10 mouse cellular contexts compared by ENCODE assay signal in the genomic region with DNA sequence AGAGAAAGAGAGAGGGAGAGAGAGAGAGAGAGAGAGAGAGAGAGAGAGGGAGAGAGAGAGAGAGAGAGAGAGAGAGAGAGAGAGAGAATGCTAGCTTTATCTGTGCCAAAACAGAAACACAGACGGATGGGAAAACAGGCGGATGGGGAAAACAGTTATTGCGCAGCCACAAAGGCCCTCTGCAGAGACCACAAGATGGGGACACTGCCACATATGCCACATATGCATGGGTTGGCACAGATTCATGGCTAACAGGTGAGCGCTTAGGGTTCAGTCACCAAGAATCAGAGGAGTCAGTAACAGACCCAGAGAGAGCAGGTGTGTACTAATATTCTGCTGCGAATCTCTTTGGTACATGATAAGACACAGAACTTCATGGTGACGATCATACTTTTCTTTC. TPM values are rescaled to one million over a fixed set of nuclear protein-coding genes. Genes with fewer than 3 reads are reported as not detected.
DNase-seq lines count a peak whose midpoint lies in the region; ATAC-seq lines count a peak whose summit lies in the region.
"Had no signal": no experiment of that assay in that cellular context is flagged by ENCODE, and none has a peak within 500 bp of the region (broad histone marks: within the 10 kb centered on the region; RNA-seq: fewer than 3 reads in every experiment).

No protein-coding gene starts in this region.

- H3K9me3 ChIP-seq in forebrain, embryonic 15.5 days, result no peaks in the 10 kb centered on the region
- H3K9me3 ChIP-seq in forebrain, embryonic 11.5 days (ENCODE audit: control insufficient read depth, low read length), result no peaks in the 10 kb centered on the region
- no peaks in the 10 kb centered on the region for H3K9me3 ChIP-seq in liver, embryonic 12.5 days (replicated peaks)
- H3K9me3 ChIP-seq in embryonic facial prominence, embryonic 15.5 days (replicated peaks), result no peaks in the 10 kb centered on the region

- DNase-seq in forebrain, embryonic 11.5 days (ENCODE audit: low spot score), result no peak
- DNase-seq in liver, result no peak
- no peak for DNase-seq in cerebellum, adult 18-20 months
- no peak for DNase-seq in testis, postnatal 10 days (ENCODE audit: low spot score)
- DNase-seq: layer of hippocampus, adult 9-11 months had no signal

- H3K36me3 ChIP-seq in forebrain, embryonic 15.5 days, result no peaks in the 10 kb centered on the region
- H3K36me3 ChIP-seq in forebrain, embryonic 11.5 days (ENCODE audit: control insufficient read depth, insufficient read depth, low read length), result no peaks in the 10 kb centered on the region; the same call in 1 of the 2 replicates
- no peaks in the 10 kb centered on the region for H3K36me3 ChIP-seq in liver, embryonic 12.5 days
- peaks cover 19% of the 10 kb centered on the region for H3K36me3 ChIP-seq in embryonic facial prominence, embryonic 15.5 days

- ATAC-seq in forebrain, embryonic 15.5 days (replicated peaks), result no peak
- ATAC-seq in forebrain, embryonic 11.5 days (replicated peaks; ENCODE audit: low FRiP score), result no peak
- no peak for ATAC-seq in liver, embryonic 12.5 days
- ATAC-seq in embryonic facial prominence, embryonic 15.5 days (ENCODE audit: insufficient number of reproducible peaks, low FRiP score, low TSS enrichment, low read depth), result no peak
- ATAC-seq in megakaryocyte progenitor cell, adult 5-6 weeks (replicated peaks; ENCODE audit: poor library complexity), result peak; percentile 67

- H3K4me3 ChIP-seq in forebrain, embryonic 15.5 days, result no peak overlapping the region
- no peak overlapping the region for H3K4me3 ChIP-seq in forebrain, embryonic 11.5 days (ENCODE audit: low read depth, low read length)
- H3K4me3 ChIP-seq in liver, embryonic 12.5 days, result no peak overlapping the region
- H3K4me3 ChIP-seq in embryonic facial prominence, embryonic 15.5 days (replicated peaks), result no peak overlapping the region

- H3K27ac ChIP-seq in forebrain, embryonic 15.5 days (replicated peaks), result peak overlapping the region; percentile 46
- H3K27ac ChIP-seq in forebrain, embryonic 11.5 days (ENCODE audit: low read depth, low read length), result no peak overlapping the region
- H3K27ac ChIP-seq in liver, embryonic 12.5 days, result peak overlapping the region; percentile 56
- H3K27ac ChIP-seq in embryonic facial prominence, embryonic 15.5 days (replicated peaks), result peak overlapping the region; percentile 92
- H3K27ac ChIP-seq: liver, embryonic 14.5 days had no signal

- H3K4me2 ChIP-seq in forebrain, embryonic 15.5 days (replicated peaks), result no peak overlapping the region
- H3K4me2 ChIP-seq in forebrain, embryonic 11.5 days (ENCODE audit: low read depth, low read length, severe bottlenecking), result no peak overlapping the region
- H3K4me2 ChIP-seq in liver, embryonic 12.5 days, result peak overlapping the region; percentile 4; the same call in 1 of the 2 replicates
- no peak overlapping the region for H3K4me2 ChIP-seq in embryonic facial prominence, embryonic 15.5 days (replicated peaks)

- no peaks in the 10 kb centered on the region for H3K27me3 ChIP-seq in forebrain, embryonic 15.5 days
- H3K27me3 ChIP-seq in forebrain, embryonic 11.5 days (ENCODE audit: control insufficient read depth, insufficient read depth, low read length), result no peaks in the 10 kb centered on the region
- peaks cover 22% of the 10 kb centered on the region for H3K27me3 ChIP-seq in liver, embryonic 12.5 days (replicated peaks)
- no peaks in the 10 kb centered on the region for H3K27me3 ChIP-seq in embryonic facial prominence, embryonic 15.5 days

- WGBS in forebrain, embryonic 15.5 days, result 60% methylated on average over 6 of the region's 6 CpGs
- WGBS in forebrain, embryonic 11.5 days, result 91% methylated on average over 6 of the region's 6 CpGs
- 37% methylated on average over 6 of the region's 6 CpGs for WGBS in liver, embryonic 12.5 days (ENCODE audit: insufficient replicate concordance)
- 61% methylated on average over 6 of the region's 6 CpGs for WGBS in embryonic facial prominence, embryonic 15.5 days

- peaks cover 21% of the 10 kb centered on the region for H3K4me1 ChIP-seq in forebrain, embryonic 15.5 days
- H3K4me1 ChIP-seq in forebrain, embryonic 11.5 days (replicated peaks; ENCODE audit: control insufficient read depth, insufficient read depth, low read length), result peaks cover 7% of the 10 kb centered on the region; the same call in 1 of the 2 replicates
- H3K4me1 ChIP-seq in liver, embryonic 12.5 days, result peaks cover 63% of the 10 kb centered on the region
- H3K4me1 ChIP-seq in embryonic facial prominence, embryonic 15.5 days, result peaks cover 45% of the 10 kb centered on the region

- H3K9ac ChIP-seq in forebrain, embryonic 15.5 days (replicated peaks), result no peak overlapping the region
- H3K9ac ChIP-seq in forebrain, embryonic 11.5 days (ENCODE audit: low read length), result no peak overlapping the region
- H3K9ac ChIP-seq in liver, embryonic 12.5 days, result no peak overlapping the region; the same call in 1 of the 2 replicates
- no peak overlapping the region for H3K9ac ChIP-seq in embryonic facial prominence, embryonic 15.5 days
- H3K9ac ChIP-seq: liver, embryonic 14.5 days had no signal

RNA-seq across cellular contexts. Expression of gene Axl, which starts 5.8 kb away (rescaled TPM):
- polyA plus RNA-seq in forebrain, embryonic 15.5 days (2015; fragmentation: Nextera tagmentation; extraction: Ambion mirVana), result 16.5 and 17.7 TPM in 2 replicates
- 36.2 and 37.2 TPM in 2 replicates for polyA plus RNA-seq in forebrain, embryonic 11.5 days (2014; fragmentation: Nextera tagmentation; extraction: Ambion mirVana)
- polyA plus RNA-seq in liver, embryonic 12.5 days (2016; fragmentation: Nextera tagmentation; extraction: Ambion mirVana), result 14.1 and 20.1 TPM in 2 replicates
- polyA plus RNA-seq in embryonic facial prominence, embryonic 15.5 days (2015; fragmentation: Nextera tagmentation; extraction: Ambion mirVana), result 112 and 124 TPM in 2 replicates
- total RNA-seq in megakaryocyte progenitor cell, adult 5-6 weeks (2015), result 1.1 and 2.3 TPM in 2 replicates
- total RNA-seq in megakaryocyte progenitor cell, adult 5-6 weeks (2017), result 1.5 and 1.9 TPM in 2 replicates

RNA-seq across cellular contexts. Expression of gene Hnrnpul1, which starts 28.2 kb away (rescaled TPM):
- polyA plus RNA-seq in forebrain, embryonic 15.5 days (2015; fragmentation: Nextera tagmentation; extraction: Ambion mirVana), result 51.8 and 53.5 TPM in 2 replicates
- polyA plus RNA-seq in forebrain, embryonic 11.5 days (2014; fragmentation: Nextera tagmentation; extraction: Ambion mirVana), result 83.8 and 87.5 TPM in 2 replicates
- polyA plus RNA-seq in liver, embryonic 12.5 days (2016; fragmentation: Nextera tagmentation; extraction: Ambion mirVana), result 46.1 and 52.3 TPM in 2 replicates
- 56.8 and 61.0 TPM in 2 replicates for polyA plus RNA-seq in embryonic facial prominence, embryonic 15.5 days (2015; fragmentation: Nextera tagmentation; extraction: Ambion mirVana)
- 132 and 135 TPM in 2 replicates for total RNA-seq in megakaryocyte progenitor cell, adult 5-6 weeks (2015)
- total RNA-seq in megakaryocyte progenitor cell, adult 5-6 weeks (2017), result 126 and 141 TPM in 2 replicates

RNA-seq across cellular contexts. Expression of gene Cyp2s1, which starts 34.0 kb away (rescaled TPM):
- polyA plus RNA-seq in forebrain, embryonic 15.5 days (2015; fragmentation: Nextera tagmentation; extraction: Ambion mirVana), result 0.61 and 1.1 TPM in 2 replicates
- 0.32 and 0.35 TPM in 2 replicates for polyA plus RNA-seq in forebrain, embryonic 11.5 days (2014; fragmentation: Nextera tagmentation; extraction: Ambion mirVana)
- 0.62 and 0.81 TPM in 2 replicates for polyA plus RNA-seq in liver, embryonic 12.5 days (2016; fragmentation: Nextera tagmentation; extraction: Ambion mirVana)
- 6.1 and 7.8 TPM in 2 replicates for polyA plus RNA-seq in embryonic facial prominence, embryonic 15.5 days (2015; fragmentation: Nextera tagmentation; extraction: Ambion mirVana)
- total RNA-seq in megakaryocyte progenitor cell, adult 5-6 weeks (2015), result 0.17 TPM in 1 of 2 replicates, not detected in the other
- not detected in 2 replicates for total RNA-seq in megakaryocyte progenitor cell, adult 5-6 weeks (2017)
